Mouse (Mus musculus) MN1 (cell line): Measurements from ENCODE around the gene Olfr370.
"Not testable (repeated sequence)": the region's sequence is repeated elsewhere in the genome, so short reads cannot be mapped to it uniquely, and the experiment has no call there.

Experiments
- DNase-seq: peaks from one replicate; pipeline ENCODE4 v3.0.0-alpha.2; 2016; ENCODE audit warnings: low spot score

Olfr370 gene

DNA sequence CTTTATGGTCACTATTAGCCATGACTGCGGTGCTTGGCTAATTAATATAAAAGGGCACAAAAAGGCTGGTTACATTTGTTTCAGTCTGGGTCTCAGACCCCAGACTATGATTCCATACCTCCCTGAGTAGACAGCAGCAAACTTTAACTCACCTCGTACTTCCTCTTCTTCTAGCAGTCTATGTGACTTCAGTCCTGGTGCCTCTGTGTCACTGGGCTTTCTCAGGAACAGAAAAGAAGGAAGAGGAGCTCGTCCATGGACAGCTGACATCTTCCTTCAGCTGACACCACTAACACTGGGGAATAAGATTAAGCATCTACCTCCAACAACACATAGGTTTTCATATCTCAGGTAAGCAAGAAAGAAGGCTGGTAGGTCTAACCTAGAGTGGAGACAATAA lies at the start of gene Olfr370:
Gene Olfr370, plus strand, starts transcription at position 45 of the 400 bp plus-strand sequence.
- no peak for DNase-seq

DNA sequence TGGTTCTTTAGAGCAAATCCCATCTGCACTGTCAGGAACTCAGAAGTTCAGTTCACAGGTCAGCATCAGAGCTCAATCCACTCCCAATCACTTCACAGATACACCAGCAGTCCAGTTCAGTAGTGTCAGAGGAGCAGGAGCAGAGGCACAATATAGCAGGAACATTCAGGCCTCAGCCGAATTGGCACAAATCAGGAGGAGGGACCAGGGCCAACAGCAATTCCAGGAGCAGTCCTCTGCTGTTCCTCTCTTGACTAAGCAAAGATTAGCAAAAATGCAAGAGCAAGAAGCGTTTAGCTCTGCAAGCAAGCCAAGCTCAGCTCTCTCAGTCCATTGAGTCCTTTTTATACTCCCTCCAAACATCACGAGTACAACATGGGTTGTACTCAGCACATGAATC lies 23.9 kb upstream of the Olfr370 start:
- DNase-seq, result no peak

DNA sequence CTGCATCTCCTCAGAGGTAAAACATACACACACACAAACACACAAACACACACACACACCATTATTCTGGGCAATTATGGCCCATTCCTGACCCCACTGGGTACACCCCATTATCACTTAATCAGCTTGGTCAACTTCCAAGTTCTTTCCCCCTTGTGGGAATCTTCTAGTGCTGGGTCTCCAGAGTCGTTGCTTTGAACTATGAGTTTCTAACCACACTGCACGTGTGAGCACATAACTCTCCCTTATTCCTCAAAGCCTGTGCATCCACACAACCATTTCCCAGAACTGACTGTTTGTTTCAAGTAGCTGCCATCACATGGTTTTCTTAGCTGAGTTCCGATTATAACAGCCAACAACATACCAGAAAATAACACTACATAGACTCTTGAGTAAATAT lies 15.1 kb upstream of the Olfr370 start:
- DNase-seq, result no peak

GRCm38 (mm10) chr8:83520907-83521306 lies 14.7 kb upstream of the Olfr370 start:
- not testable (repeated sequence) for DNase-seq

GRCm38 (mm10) chr8:83521310-83521709 lies 14.3 kb upstream of the Olfr370 start:
- no peak for DNase-seq

DNA sequence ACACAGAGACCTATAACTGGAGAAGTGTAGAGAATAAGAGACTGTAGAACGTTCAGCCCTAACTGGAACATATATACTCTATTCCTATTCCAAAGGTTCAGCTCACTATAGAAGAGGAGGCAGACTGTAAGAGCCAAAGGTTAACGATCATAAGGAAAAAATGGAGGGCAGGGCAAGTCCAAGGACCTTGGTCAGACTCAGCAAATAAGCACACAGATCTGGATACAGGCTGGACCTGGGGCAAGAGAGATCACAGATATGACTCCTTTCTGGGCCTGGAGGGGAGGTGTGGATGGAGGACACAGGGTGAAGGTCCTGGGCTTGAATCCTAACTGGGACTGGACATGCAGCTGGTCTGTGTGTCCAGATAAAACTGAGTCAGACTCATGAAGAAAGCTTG lies 778 bp upstream of the Olfr370 start:
- DNase-seq, result no peak

GRCm38 (mm10) chr8:83562669-83563068 lies 27.1 kb downstream of the Olfr370 start:
- DNase-seq, result no peak

DNA sequence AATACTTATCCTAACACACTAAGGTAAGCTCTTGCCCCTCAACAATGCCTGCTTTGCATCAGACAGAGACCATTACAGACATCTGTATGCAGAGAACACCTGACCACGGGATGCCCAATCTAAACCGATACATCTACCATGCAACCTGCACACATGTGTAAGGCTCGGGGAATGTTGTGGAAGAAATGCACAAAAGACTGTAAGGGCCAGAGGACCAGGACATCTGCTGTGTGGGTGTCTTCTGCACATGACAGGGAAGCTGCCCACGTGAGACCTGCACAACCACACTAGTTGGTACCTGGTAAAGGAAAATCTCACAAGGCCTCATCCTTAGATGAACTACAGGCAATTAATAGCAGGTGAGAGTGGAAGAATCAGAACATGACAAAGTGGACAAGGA lies 27.7 kb downstream of the Olfr370 start:
- DNase-seq, result no peak

- DNase-seq, result no peak
Measured at GRCm38 (mm10) chr8:83565731-83566375, 30.3 kb downstream of the Olfr370 start.

DNA sequence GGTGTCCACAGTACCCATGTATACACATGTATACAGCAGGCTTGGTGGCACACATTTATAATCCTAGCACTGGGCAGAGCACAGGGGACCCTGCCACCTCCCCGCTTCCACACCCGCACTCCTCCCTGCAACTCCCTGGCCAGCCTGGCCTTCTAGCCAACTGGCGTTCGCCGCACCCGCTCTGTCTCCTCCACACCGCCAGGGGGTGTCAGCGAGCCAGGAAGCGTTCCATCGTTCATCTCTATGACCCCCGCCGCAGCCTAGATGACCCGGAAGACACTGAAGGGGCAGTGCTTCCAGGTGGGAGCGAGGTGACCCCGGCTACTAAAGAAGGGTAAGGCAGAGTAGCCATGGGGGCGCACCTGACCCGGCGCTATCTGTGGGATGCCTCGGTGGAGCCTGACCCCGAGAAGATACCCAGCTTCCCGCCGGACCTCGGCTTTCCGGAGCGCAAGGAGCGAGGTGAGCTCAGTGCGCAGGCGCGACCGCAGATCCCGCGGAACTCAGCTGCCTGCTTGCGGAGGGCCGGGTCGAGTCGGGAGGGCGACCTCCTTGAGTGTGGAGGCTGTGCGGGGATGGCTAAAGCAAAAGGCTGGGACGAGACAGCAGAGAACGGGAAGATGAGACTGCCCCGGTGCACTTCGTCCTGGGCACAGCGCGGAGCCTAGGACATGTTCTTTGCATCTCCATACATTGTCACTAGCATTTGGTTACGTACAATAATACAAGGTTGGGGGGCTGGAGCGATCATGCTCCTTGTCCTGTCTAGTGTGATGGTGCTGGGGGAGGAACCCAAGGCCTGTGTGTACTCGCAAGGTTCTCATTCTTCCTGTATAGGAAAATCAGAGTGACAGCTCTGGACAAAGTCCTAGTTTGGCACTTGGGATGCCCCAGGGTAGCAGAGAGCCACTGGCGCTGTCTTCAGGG lies 31.2 kb downstream of the Olfr370 start, which contains the start of gene Ndufb7:
Gene Ndufb7, plus strand, starts transcription at position 203 of the 927 bp plus-strand sequence.
- peak; percentile 91 for DNase-seq

- DNase-seq, result peak; percentile 32
Measured at GRCm38 (mm10) chr8:83567668-83568067, 32.1 kb downstream of the Olfr370 start.

DNA sequence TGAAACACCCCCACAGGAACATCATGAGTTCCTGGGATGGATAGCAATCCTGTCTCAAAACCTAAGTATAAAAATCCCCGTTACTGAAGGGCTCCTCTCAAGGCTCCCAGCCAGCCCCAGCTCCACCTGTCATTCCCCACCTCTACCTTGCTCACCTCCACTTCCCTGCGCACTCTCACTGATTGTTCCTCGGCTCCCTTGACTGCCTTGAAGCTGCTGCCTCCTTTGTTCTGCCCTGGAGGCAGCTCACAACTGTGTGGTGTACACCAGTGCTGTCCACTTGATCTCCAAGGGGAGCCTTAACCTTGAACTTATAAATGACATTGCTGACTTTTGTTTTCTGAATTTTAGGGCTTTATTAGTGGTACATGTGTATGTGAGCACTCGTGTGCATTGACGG lies 32.5 kb downstream of the Olfr370 start:
- DNase-seq, result no peak

DNA sequence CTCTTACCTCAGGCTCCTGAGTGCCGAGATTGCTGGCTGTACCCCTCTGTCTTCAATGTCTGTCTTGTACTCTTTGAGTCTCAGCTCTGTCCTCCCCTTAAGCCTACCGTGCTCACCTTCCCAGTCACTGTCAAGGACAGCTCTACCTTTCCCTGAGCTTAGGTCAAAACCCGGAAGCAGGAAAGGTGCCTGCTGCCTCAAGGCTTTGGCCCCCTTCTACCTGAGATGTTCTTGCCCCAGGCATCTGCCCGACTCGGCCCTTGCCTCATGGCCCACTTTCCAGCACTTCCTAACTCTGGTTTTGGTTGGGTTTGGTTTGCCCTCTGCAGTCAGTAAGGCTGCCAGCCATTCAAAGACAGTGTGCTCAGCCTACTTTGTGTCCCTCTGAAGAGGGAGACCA lies 33.2 kb downstream of the Olfr370 start:
- DNase-seq, result no peak

GRCm38 (mm10) chr8:83569165-83569564 lies 33.6 kb downstream of the Olfr370 start:
- no peak for DNase-seq

- no peak for DNase-seq
Measured at GRCm38 (mm10) chr8:83570272-83571000, 34.9 kb downstream of the Olfr370 start.

- DNase-seq, result not testable (repeated sequence)
Measured at GRCm38 (mm10) chr8:83571001-83571340, 35.4 kb downstream of the Olfr370 start.

DNA sequence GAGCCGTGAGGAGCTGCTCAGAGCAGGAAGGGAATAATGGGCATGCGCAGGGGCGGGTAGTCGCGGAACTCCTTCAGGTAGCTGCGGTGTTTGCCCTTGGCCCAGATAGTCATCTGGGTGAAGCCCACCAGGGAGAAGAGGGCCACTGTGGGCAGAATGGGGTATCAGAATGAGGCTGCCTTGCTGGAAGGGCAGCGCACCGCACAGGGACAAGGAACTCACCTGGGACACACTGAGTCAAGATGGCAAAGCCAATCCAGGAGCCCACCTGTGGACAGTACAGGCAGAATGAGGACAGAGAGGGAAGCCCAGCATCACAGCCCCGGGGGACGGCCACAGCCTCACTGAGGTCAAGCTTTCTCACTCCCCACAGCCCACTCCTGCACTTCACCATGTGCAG lies 36.2 kb downstream of the Olfr370 start:
- DNase-seq, result no peak

DNA sequence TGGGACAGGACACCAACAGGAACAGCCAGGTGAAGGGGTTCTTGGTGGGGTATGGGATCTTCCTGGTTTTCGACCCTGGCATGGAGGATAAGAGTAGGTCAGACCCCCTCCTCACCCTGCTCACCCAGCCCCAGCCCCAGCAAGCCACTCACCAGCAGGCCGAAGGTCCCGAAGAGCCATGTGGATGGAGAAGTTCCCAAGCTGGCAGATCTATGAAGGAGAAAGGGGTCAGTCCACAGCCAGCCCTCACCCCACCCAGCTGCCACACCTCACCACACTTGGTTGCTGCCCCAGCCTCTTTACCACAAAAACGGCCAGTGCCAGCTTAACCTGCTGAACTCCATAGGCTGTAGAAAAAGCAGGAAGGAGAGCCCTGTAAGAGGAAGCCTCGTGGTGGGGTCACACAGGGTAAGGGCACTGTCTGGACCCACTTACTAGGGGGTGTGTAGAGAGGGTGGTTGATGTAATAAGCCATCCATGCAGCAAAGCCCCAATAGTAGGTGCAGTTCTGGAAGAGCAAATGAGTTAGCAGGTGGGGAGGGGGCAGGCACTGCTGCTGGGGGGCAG lies 36.7 kb downstream of the Olfr370 start:
- no peak for DNase-seq

- DNase-seq, result no peak
Measured at GRCm38 (mm10) chr8:83573140-83573875, 37.7 kb downstream of the Olfr370 start.

- no peak for DNase-seq
Measured at GRCm38 (mm10) chr8:83574631-83575315, 39.2 kb downstream of the Olfr370 start.
